Mouse (Mus musculus): ENCODE data around the gene Epop. TPM values are rescaled to one million over a fixed set of nuclear protein-coding genes. Genes with fewer than 3 reads are reported as not detected.
A peak's percentile ranks its signal among the peaks of the same experiment; 100 is the strongest.
"Not testable (repeated sequence)": the region's sequence is repeated elsewhere in the genome, so short reads cannot be mapped to it uniquely, and the experiment has no call there.

Gene Epop
- total RNA-seq, 2 experiments from 2014 or later: 0.40 to 1.2 TPM

- ATAC-seq (ENCODE audit: poor library complexity, severe bottlenecking): no peak
These were observed 31.5 kb upstream of the Epop start for GRCm38 (mm10) chr11:97660734-97661647.

- peak; percentile 63 for ATAC-seq (ENCODE audit: poor library complexity, severe bottlenecking)
These were observed 30.6 kb upstream of the Epop start for GRCm38 (mm10) chr11:97659990-97660714.

- peak; percentile 60 for ATAC-seq (ENCODE audit: poor library complexity, severe bottlenecking)
These were observed 29.9 kb upstream of the Epop start for GRCm38 (mm10) chr11:97659267-97659989.

- ATAC-seq (ENCODE audit: poor library complexity, severe bottlenecking): no peak
These were observed 29.3 kb upstream of the Epop start for GRCm38 (mm10) chr11:97658751-97659266.

- not testable (repeated sequence) for ATAC-seq (ENCODE audit: poor library complexity, severe bottlenecking)
These were observed 28.5 kb upstream of the Epop start for GRCm38 (mm10) chr11:97657967-97658366.

GRCm38 (mm10) chr11:97657184-97657945 lies 27.9 kb upstream of the Epop start:
- no peak for ATAC-seq (ENCODE audit: poor library complexity, severe bottlenecking)

GRCm38 (mm10) chr11:97656269-97656971 lies 26.9 kb upstream of the Epop start:
- no peak for ATAC-seq (ENCODE audit: poor library complexity, severe bottlenecking)

GRCm38 (mm10) chr11:97654210-97654609 lies 24.7 kb upstream of the Epop start:
- ATAC-seq (ENCODE audit: poor library complexity, severe bottlenecking): no peak

GRCm38 (mm10) chr11:97653376-97653775 lies 23.9 kb upstream of the Epop start:
- ATAC-seq (ENCODE audit: poor library complexity, severe bottlenecking): not testable (repeated sequence)

GRCm38 (mm10) chr11:97650341-97650740 lies 20.8 kb upstream of the Epop start:
- ATAC-seq (ENCODE audit: poor library complexity, severe bottlenecking): no peak

- not testable (repeated sequence) for ATAC-seq (ENCODE audit: poor library complexity, severe bottlenecking)
These were observed 19.0 kb upstream of the Epop start for GRCm38 (mm10) chr11:97648541-97648940.

- ATAC-seq (ENCODE audit: poor library complexity, severe bottlenecking): no peak; the same call in 1 of the 2 replicates
These were observed 15.3 kb upstream of the Epop start for GRCm38 (mm10) chr11:97644834-97645233.

- no peak for ATAC-seq (ENCODE audit: poor library complexity, severe bottlenecking)
These were observed 14.0 kb upstream of the Epop start for GRCm38 (mm10) chr11:97643380-97644055.

GRCm38 (mm10) chr11:97642746-97643145 lies 13.2 kb upstream of the Epop start:
- no peak for ATAC-seq (ENCODE audit: poor library complexity, severe bottlenecking)

- peak; percentile 47 for ATAC-seq (ENCODE audit: poor library complexity, severe bottlenecking)
These were observed 12.2 kb upstream of the Epop start for GRCm38 (mm10) chr11:97641668-97642067.

GRCm38 (mm10) chr11:97635468-97636019 lies 6.0 kb upstream of the Epop start:
- no peak for ATAC-seq (ENCODE audit: poor library complexity, severe bottlenecking)

- not testable (repeated sequence) for ATAC-seq (ENCODE audit: poor library complexity, severe bottlenecking)
These were observed 2.9 kb upstream of the Epop start for GRCm38 (mm10) chr11:97632440-97632839.

- ATAC-seq (ENCODE audit: poor library complexity, severe bottlenecking): peak; percentile 92
These were observed 2.4 kb upstream of the Epop start for GRCm38 (mm10) chr11:97631938-97632337.

GRCm38 (mm10) chr11:97631500-97631899 lies 2.0 kb upstream of the Epop start:
- no peak for ATAC-seq (ENCODE audit: poor library complexity, severe bottlenecking)
